Mouse (Mus musculus) bone marrow macrophage, adult 2 months (primary cell): Measurements from ENCODE around the gene Cxcl17. TPM values are rescaled to one million over a fixed set of nuclear protein-coding genes. Genes with fewer than 3 reads are reported as not detected.
"Not testable (repeated sequence)": the region's sequence is repeated elsewhere in the genome, so short reads cannot be mapped to it uniquely, and the experiment has no call there.

Experiments
- H3K27ac ChIP-seq: 2 replicates; pipeline ENCODE4 v1.5.1; 2012; ENCODE audit warnings: low read depth, low read length; ENCODE audit not compliant: insufficient read depth
- H3K4me1 ChIP-seq: 2 replicates; pipeline ENCODE4 v1.6.1; 2012; ENCODE audit warnings: low read length; ENCODE audit not compliant: control insufficient read depth, insufficient read depth
- H3K4me3 ChIP-seq: 2 replicates; pipeline ENCODE4 v1.5.1; 2012; ENCODE audit warnings: mild to moderate bottlenecking, low read length, moderate library complexity; ENCODE audit not compliant: insufficient read depth
- CTCF ChIP-seq: IDR thresholded peaks from 2 replicates; pipeline ENCODE4 v1.5.1; 2012; ENCODE audit warnings: low read depth, mild to moderate bottlenecking, low read length, moderate library complexity
- POLR2A ChIP-seq: IDR thresholded peaks from 2 replicates; pipeline ENCODE4 v1.6.1; 2012; ENCODE audit warnings: mild to moderate bottlenecking, low read depth, low read length, borderline replicate concordance
- polyA plus RNA-seq: library from polyadenylated mRNA; stranded (reverse); fragments of >200 nt; gene quantifications from 2 replicates; pipeline ENCODE4 v1.2.4, GENCODE M21; 2012; ENCODE audit not compliant: missing spikeins, insufficient read depth, insufficient read length

Gene Cxcl17
- polyA plus RNA-seq, 1 experiment, result not detected

- no peak overlapping the region for H3K4me3 ChIP-seq
- peaks cover 10% of the 10 kb centered on the region for H3K4me1 ChIP-seq
- H3K27ac ChIP-seq, result no peak overlapping the region
- TF ChIP-seq POLR2A (no peak), CTCF (no peak)
Measured at GRCm38 (mm10) chr7:25401986-25402385, 10.7 kb downstream of the Cxcl17 start.

- H3K4me3 ChIP-seq, result no peak overlapping the region
- H3K27ac ChIP-seq, result no peak overlapping the region
- peaks cover 11% of the 10 kb centered on the region for H3K4me1 ChIP-seq
- no peak for TF ChIP-seq CTCF
- no peak for TF ChIP-seq POLR2A
Measured at GRCm38 (mm10) chr7:25401551-25401950, 11.1 kb downstream of the Cxcl17 start.

GRCm38 (mm10) chr7:25399028-25399427, 13.7 kb downstream of the Cxcl17 start:
- H3K4me1 ChIP-seq, result peaks cover 10% of the 10 kb centered on the region
- H3K4me3 ChIP-seq, H3K27ac ChIP-seq: not testable (repeated sequence)

GRCm38 (mm10) chr7:25398610-25399009, 14.1 kb downstream of the Cxcl17 start, which contains the start of gene Lipe:
Lipe (minus strand) TSS chr7:25398710.
- H3K4me3 ChIP-seq, result no peak within 1 kb of the TSS
- H3K27ac ChIP-seq, result no peak within 1 kb of the TSS
- TF ChIP-seq CTCF (no peak), POLR2A (no peak)
- H3K4me1 ChIP-seq, result peaks cover 14% of the 10 kb centered on the region

GRCm38 (mm10) chr7:25396621-25397020, 16.1 kb downstream of the Cxcl17 start:
- H3K4me1 ChIP-seq, result peaks cover 19% of the 10 kb centered on the region
- TF ChIP-seq POLR2A (no peak), CTCF (no peak)

GRCm38 (mm10) chr7:25395558-25396521, 16.8 kb downstream of the Cxcl17 start:
- TF ChIP-seq POLR2A (no peak), CTCF (no peak)
- Histone ChIP-seq H3K27ac (peak overlapping the region; percentile 82), H3K4me3 (peak overlapping the region; percentile 80), H3K4me1 (peaks cover 19% of the 10 kb centered on the region)

More at GRCm38 (mm10) chr7:25396621-25397020, 16.1 kb downstream of the Cxcl17 start:
- H3K27ac ChIP-seq, result peak overlapping the region; percentile 64
- no peak overlapping the region for H3K4me3 ChIP-seq

- TF ChIP-seq POLR2A, result no peak
- no peak for TF ChIP-seq CTCF
- Histone ChIP-seq H3K27ac (peak overlapping the region; percentile 82), H3K4me3 (peak overlapping the region; percentile 80), H3K4me1 (peaks cover 19% of the 10 kb centered on the region)
Measured at GRCm38 (mm10) chr7:25395186-25395557, 17.5 kb downstream of the Cxcl17 start.

- peak overlapping the region; percentile 80 for H3K4me3 ChIP-seq
- H3K27ac ChIP-seq, result peak overlapping the region; percentile 82
- peaks cover 19% of the 10 kb centered on the region for H3K4me1 ChIP-seq
- TF ChIP-seq POLR2A (no peak), CTCF (no peak)
Measured at GRCm38 (mm10) chr7:25394754-25395153, 17.9 kb downstream of the Cxcl17 start.

- peak overlapping the region; percentile 80; the same call in 1 of the 2 replicates for H3K4me3 ChIP-seq
- H3K4me1 ChIP-seq, result peaks cover 19% of the 10 kb centered on the region
- TF ChIP-seq POLR2A (no peak), CTCF (no peak)
- no peak overlapping the region for H3K27ac ChIP-seq
Measured at GRCm38 (mm10) chr7:25393451-25394210, 19.1 kb downstream of the Cxcl17 start.

- TF ChIP-seq POLR2A, result no peak
- no peak for TF ChIP-seq CTCF
Measured at GRCm38 (mm10) chr7:25392851-25393250, 19.8 kb downstream of the Cxcl17 start.

More at GRCm38 (mm10) chr7:25392851-25393250, 19.8 kb downstream of the Cxcl17 start:
- H3K27ac ChIP-seq, result no peak overlapping the region
- no peak overlapping the region for H3K4me3 ChIP-seq
- H3K4me1 ChIP-seq, result peaks cover 19% of the 10 kb centered on the region
